Mouse (Mus musculus): Measurements from ENCODE around the gene Gpr157.

DNA sequence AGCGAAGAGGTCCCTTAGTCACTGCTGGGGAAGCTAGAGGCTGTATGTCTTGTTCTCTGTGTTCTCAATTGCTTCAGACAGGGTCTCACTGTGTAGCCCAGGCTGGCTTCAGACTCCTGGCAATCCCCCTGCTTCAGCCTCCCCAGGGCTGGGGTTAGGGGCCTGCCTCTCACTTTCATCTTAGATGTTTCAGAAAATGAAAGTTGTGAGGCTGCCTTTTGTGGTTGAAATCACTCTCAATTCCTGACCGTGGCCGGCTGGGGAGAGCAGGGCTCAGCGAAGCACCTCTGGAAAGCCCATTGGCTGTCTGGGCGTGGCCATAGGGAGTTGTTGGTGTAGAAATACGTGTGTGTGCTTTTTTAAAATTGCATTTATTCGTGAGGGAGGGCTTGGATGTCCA, 9.1 kb downstream of the Gpr157 start:
- TF ChIP-seq CHD2 (IDR thresholded peaks at IDR 0.05; ENCODE audit: low read length) (no peak), CTCF (IDR thresholded peaks at IDR 0.05 in 2 of 3, conservative IDR thresholded peaks at IDR 0.05 in 1 of 3; ENCODE audit: control insufficient read depth in 1 of 3, insufficient read depth in 1 of 3, low read depth in 2 of 3, low read length in 3 of 3, poor library complexity in 1 of 3, severe bottlenecking in 1 of 3) (no peak), HCFC1 (IDR thresholded peaks at IDR 0.05; ENCODE audit: low read depth, low read length) (no peak), POLR2A (IDR thresholded peaks at IDR 0.05; ENCODE audit: control insufficient read depth in 1 of 2, insufficient read depth in 1 of 2, low read depth in 1 of 2, low read length in 2 of 2, poor library complexity in 1 of 2) (no peak), KAT2A (conservative IDR thresholded peaks at IDR 0.05; ENCODE audit: low read depth, low read length) (no peak), BHLHE40 (IDR thresholded peaks at IDR 0.05; ENCODE audit: borderline replicate concordance, low read depth, low read length) (no peak)

Measured in MEL (cell line).